Mouse (Mus musculus) hindbrain, embryonic 16.5 days (tissue): ENCODE data around the gene A2ml1. TPM values are rescaled to one million over a fixed set of nuclear protein-coding genes. Genes with fewer than 3 reads are reported as not detected.

ENCODE experiments used
- ATAC-seq: fragments of 200-750 bp; cut with Nextera tagmentation; 2 replicates; pipeline ENCODE4 v1.8.0; 2017; ENCODE audit warnings: moderate TSS enrichment, moderate library complexity
- H3K27ac ChIP-seq: fragments of 300-500 bp; sonication (generic); 2 replicates; pipeline ENCODE4 v1.5.1; 2014; ENCODE audit warnings: low read depth, mild to moderate bottlenecking, control low read depth, low read length, moderate library complexity
- H3K27me3 ChIP-seq: fragments of 300-500 bp; sonication (generic); replicated peaks from 2 replicates; pipeline ENCODE4 v1.6.1; 2014; ENCODE audit warnings: low read length; ENCODE audit not compliant: control insufficient read depth, insufficient read depth
- H3K36me3 ChIP-seq: fragments of 300-500 bp; sonication (generic); 2 replicates; pipeline ENCODE4 v1.6.1; 2014; ENCODE audit warnings: mild to moderate bottlenecking, low read length, moderate library complexity, mixed read lengths; ENCODE audit not compliant: control insufficient read depth, insufficient read depth
- H3K4me1 ChIP-seq: fragments of 300-500 bp; sonication (generic); 2 replicates; pipeline ENCODE4 v1.6.1; 2014; ENCODE audit warnings: low read depth, low read length; ENCODE audit not compliant: control insufficient read depth, insufficient read depth
- H3K4me2 ChIP-seq: fragments of 300-500 bp; sonication (generic); 2 replicates; pipeline ENCODE4 v1.6.1; 2014; ENCODE audit warnings: mild to moderate bottlenecking, low read length, control low read depth, moderate library complexity
- H3K4me3 ChIP-seq: fragments of 300-500 bp; sonication (generic); 2 replicates; pipeline ENCODE4 v1.5.1; 2014; ENCODE audit warnings: mild to moderate bottlenecking, low read length, control low read depth, moderate library complexity
- H3K9ac ChIP-seq: fragments of 300-500 bp; sonication (generic); 2 replicates; pipeline ENCODE4 v1.6.1; 2014; ENCODE audit warnings: low read depth, mild to moderate bottlenecking, control low read depth, low read length, moderate library complexity
- H3K9me3 ChIP-seq: fragments of 300-500 bp; sonication (generic); 2 replicates; pipeline ENCODE4 v1.6.1; 2014; ENCODE audit warnings: mild to moderate bottlenecking, low read length, moderate library complexity; ENCODE audit not compliant: control insufficient read depth
- WGBS: fragments of 180-500 bp; shearing (Covaris S2); extraction: QIAGEN DNeasy Blood & Tissue Kit; methylation state at CpG from one replicate; pipeline ENCODE4 v1.1.7; 2014; 5-methylcytosine and 5-hydroxymethylcytosine counted together
- polyA plus RNA-seq: library from polyadenylated mRNA; unstranded; fragments of >200 nt; fragmentation: Nextera tagmentation; extraction: Ambion mirVana; gene quantifications from 2 replicates; pipeline ENCODE4 v1.2.1, GENCODE M21; 2015

The A2ml1 gene
- polyA plus RNA-seq, 1 experiment from 2014 or later, result 5.6 TPM

DNA sequence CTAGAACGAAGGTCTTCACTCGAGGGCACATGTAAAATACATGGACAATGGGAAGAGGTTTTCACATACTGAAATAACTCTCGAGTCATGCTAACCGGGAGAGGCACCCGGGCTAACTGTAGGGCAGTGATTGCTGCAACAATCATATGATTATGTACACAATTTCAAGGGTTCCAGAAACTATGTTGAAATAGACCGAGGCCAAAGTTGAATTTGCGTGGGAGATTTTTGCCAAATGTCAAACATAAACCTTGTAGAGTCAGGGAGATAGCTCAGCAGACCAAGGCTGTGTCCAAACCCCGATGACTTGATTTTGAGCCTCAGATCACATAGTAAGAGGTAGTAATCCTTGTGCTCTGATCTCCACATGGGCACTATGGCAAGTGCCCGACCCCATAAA lies 48.7 kb downstream of the A2ml1 start:
- Histone ChIP-seq H3K27me3 (no peaks in the 10 kb centered on the region), H3K27ac (no peak overlapping the region), H3K4me2 (no peak overlapping the region), H3K9ac (no peak overlapping the region), H3K9me3 (no peaks in the 10 kb centered on the region), H3K4me1 (no peaks in the 10 kb centered on the region), H3K4me3 (no peak overlapping the region), H3K36me3 (no peaks in the 10 kb centered on the region)
- no peak for ATAC-seq
- WGBS, result 92% methylated on average over 9 of the region's 9 CpGs

DNA sequence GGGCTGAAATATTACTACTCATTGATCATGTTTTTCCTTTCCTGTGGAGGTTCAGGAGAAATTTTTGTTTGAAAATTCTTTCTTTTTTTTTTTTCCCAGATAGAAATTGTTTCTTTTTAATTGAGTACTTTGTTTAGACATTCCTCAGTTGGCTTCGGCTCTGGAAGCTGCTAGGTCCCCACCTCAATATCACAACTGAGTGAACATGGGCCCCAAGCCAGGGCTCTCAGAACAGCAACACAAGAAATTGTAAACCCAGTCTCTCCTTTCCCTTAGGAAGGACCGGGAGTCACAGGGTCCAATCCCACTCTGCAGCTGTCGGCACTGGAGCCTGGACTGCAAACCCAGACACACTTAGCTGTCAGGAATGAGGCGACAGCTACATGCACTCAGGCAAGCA lies 52.9 kb downstream of the A2ml1 start:
- H3K27me3 ChIP-seq, result no peaks in the 10 kb centered on the region
- H3K4me2 ChIP-seq, result no peak overlapping the region
- H3K4me1 ChIP-seq, result no peaks in the 10 kb centered on the region
- no peaks in the 10 kb centered on the region for H3K36me3 ChIP-seq
- no peak overlapping the region for H3K27ac ChIP-seq
- no peaks in the 10 kb centered on the region for H3K9me3 ChIP-seq
- H3K9ac ChIP-seq, result no peak overlapping the region
- ATAC-seq, result no peak
- H3K4me3 ChIP-seq, result no peak overlapping the region
- 81% methylated on average over 4 of the region's 4 CpGs for WGBS

DNA sequence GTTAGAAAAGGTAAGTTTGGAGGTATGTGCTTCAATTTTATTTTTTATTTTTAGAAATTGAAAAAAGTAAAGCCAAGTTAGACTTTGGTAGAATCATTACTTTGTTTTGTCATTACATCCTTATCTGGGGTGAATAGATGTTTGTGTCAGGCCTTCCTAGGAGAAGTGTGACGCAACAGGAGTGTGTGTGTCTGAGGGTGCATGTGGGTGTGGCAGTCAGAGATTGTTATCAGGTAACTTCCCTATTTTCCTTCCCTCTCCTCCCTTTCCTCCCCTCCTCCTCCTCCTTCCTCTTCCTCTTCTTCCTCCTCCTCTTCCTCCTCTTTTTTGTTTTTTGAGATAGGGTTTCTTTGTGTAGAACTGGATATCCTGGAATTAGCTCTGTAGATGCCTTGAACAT lies 54.3 kb downstream of the A2ml1 start:
- no peak overlapping the region for H3K27ac ChIP-seq
- no peaks in the 10 kb centered on the region for H3K4me1 ChIP-seq
- ATAC-seq, result no peak
- WGBS, result 77% methylated on average over 1 of the region's 1 CpGs
- H3K4me3 ChIP-seq, result no peak overlapping the region
- H3K4me2 ChIP-seq, result no peak overlapping the region
- no peak overlapping the region for H3K9ac ChIP-seq
- H3K27me3 ChIP-seq, result no peaks in the 10 kb centered on the region
- H3K9me3 ChIP-seq, result no peaks in the 10 kb centered on the region
- H3K36me3 ChIP-seq, result no peaks in the 10 kb centered on the region

DNA sequence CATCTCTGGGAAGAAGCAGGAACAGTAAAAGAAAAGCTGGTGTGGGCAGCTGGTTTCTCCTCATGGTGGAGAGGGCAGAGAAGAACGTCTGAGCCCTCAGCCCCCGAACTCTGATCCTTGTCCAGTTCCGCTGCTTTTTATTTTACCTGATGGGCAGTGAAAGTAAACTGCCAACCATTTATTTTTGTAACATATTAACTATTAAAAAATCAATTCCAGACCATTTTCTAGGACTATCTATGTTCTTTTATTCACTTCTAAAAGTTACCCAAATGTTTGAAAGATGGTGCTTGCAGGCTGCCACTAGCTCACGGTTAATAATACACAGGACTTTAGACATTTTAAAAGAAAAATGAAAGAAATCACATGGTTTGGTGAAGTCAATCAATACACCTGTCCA lies 54.8 kb downstream of the A2ml1 start, which contains the start of gene Pzp:
Pzp (minus strand) TSS at position 120 of the 400 bp plus-strand sequence.
- whole genome bisulfite sequencing, result 88% methylated on average over 4 of the region's 4 CpGs
- Histone ChIP-seq H3K27ac (no peak within 1 kb of the TSS), H3K4me1 (no peaks in the 10 kb centered on the region), H3K4me2 (no peak within 1 kb of the TSS), H3K9me3 (no peaks in the 10 kb centered on the region), H3K9ac (no peak within 1 kb of the TSS), H3K27me3 (no peaks in the 10 kb centered on the region), H3K36me3 (no peaks in the 10 kb centered on the region), H3K4me3 (no peak within 1 kb of the TSS)
- ATAC-seq, result no peak

GRCm38 (mm10) chr6:128525801-128526200 lies 55.6 kb downstream of the A2ml1 start:
- ATAC-seq, result no peak
- no peak overlapping the region for H3K4me3 ChIP-seq

DNA sequence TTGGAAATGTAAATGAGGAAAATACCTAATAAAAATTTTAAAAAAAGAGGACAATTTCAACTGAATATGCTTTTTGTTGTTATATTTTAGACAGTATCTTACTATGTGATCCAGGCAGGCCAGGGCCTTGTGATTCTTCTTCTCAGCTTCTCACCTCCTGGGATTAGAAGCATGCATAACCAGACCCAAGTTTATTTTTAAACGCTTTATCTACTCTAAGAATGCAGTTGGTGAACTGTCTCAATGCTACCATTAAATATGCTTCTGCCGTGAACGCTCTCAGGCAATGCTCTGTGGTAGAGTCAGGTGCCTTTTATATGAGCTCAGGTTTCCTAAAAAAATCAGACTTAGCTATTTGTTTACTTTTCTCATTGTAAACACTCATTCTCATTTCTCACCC lies 58.0 kb downstream of the A2ml1 start:
- Histone ChIP-seq H3K9me3 (0 out of 2 replicates have a peak, but pooled peaks cover 2% of the 10 kb centered on the region), H3K36me3 (no peaks in the 10 kb centered on the region), H3K4me3 (no peak overlapping the region), H3K9ac (no peak overlapping the region), H3K4me2 (no peak overlapping the region), H3K27me3 (no peaks in the 10 kb centered on the region), H3K27ac (no peak overlapping the region), H3K4me1 (no peaks in the 10 kb centered on the region)
- 85% methylated on average over 3 of the region's 3 CpGs for WGBS
- no peak for ATAC-seq

More at GRCm38 (mm10) chr6:128525801-128526200, 55.6 kb downstream of the A2ml1 start:
- Histone ChIP-seq H3K27ac (no peak overlapping the region), H3K4me1 (no peaks in the 10 kb centered on the region), H3K36me3 (no peaks in the 10 kb centered on the region), H3K9me3 (0 out of 2 replicates have a peak, but pooled peaks cover 2% of the 10 kb centered on the region), H3K4me2 (no peak overlapping the region), H3K27me3 (no peaks in the 10 kb centered on the region), H3K9ac (no peak overlapping the region)
- 94% methylated on average over 4 of the region's 4 CpGs for WGBS

GRCm38 (mm10) chr6:128519159-128519558 lies 62.2 kb downstream of the A2ml1 start:
- Histone ChIP-seq H3K9ac (no peak overlapping the region), H3K27ac (no peak overlapping the region), H3K27me3 (no peaks in the 10 kb centered on the region), H3K36me3 (no peaks in the 10 kb centered on the region), H3K4me1 (no peaks in the 10 kb centered on the region), H3K4me2 (no peak overlapping the region), H3K4me3 (no peak overlapping the region), H3K9me3 (0 out of 2 replicates have a peak, but pooled peaks cover 4% of the 10 kb centered on the region)
- no peak for ATAC-seq
- 93% methylated on average over 7 of the region's 7 CpGs for WGBS

DNA sequence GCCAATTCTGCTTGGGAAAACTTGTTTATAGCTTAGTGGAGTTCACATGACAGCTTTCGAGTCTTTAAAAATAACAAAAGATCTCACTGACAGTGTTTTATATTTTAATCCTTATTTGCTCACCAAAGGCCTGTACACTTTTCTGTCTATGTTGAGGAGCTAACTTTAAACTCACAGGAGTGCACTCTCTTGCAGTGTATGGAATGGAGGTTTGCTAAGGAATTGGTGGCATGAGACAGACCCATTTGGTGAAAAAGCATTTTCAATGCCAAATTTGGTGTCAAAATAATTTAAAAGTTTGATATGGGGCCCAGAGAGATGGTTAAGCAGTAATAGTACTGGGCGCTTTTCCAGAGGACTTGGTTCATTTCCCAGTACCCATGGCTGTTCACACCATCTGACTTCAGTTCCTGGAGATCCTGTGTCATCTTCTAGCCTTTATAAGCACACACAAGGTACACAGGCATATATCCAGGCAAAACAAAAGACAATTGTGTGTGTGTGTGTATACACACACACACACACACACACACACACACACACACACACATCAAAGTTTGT lies 75.7 kb downstream of the A2ml1 start:
- no peak for ATAC-seq
- Histone ChIP-seq H3K27ac (no peak overlapping the region), H3K4me2 (no peak overlapping the region), H3K4me3 (no peak overlapping the region), H3K9ac (no peak overlapping the region), H3K36me3 (no peaks in the 10 kb centered on the region), H3K4me1 (no peaks in the 10 kb centered on the region), H3K9me3 (no peaks in the 10 kb centered on the region), H3K27me3 (no peaks in the 10 kb centered on the region)
- 89% methylated on average over 2 of the region's 2 CpGs for WGBS

DNA sequence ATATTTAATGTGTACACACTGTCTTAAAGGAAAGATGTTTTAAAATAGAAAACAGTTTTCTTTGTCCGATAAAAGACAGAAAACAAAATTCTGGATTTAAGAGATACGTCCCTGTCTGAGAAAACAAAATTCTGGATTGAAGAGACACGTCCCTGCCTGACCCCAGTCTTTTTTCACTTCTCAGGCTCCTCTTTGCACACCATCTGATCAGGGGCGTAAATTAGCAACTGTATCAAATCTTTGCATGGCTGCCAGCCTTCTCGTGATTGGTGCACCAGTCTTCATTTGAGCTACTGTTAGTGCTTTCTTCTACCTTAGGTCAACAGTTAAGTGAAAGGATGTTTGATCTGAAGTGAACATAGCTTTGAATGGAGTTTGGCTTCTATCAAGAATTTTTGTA lies 76.7 kb downstream of the A2ml1 start:
- no peaks in the 10 kb centered on the region for H3K9me3 ChIP-seq
- no peaks in the 10 kb centered on the region for H3K27me3 ChIP-seq
- 82% methylated on average over 5 of the region's 5 CpGs for WGBS
- no peaks in the 10 kb centered on the region for H3K4me1 ChIP-seq
- no peak overlapping the region for H3K9ac ChIP-seq
- no peak for ATAC-seq
- H3K27ac ChIP-seq, result no peak overlapping the region
- no peak overlapping the region for H3K4me2 ChIP-seq
- no peaks in the 10 kb centered on the region for H3K36me3 ChIP-seq
- no peak overlapping the region for H3K4me3 ChIP-seq

DNA sequence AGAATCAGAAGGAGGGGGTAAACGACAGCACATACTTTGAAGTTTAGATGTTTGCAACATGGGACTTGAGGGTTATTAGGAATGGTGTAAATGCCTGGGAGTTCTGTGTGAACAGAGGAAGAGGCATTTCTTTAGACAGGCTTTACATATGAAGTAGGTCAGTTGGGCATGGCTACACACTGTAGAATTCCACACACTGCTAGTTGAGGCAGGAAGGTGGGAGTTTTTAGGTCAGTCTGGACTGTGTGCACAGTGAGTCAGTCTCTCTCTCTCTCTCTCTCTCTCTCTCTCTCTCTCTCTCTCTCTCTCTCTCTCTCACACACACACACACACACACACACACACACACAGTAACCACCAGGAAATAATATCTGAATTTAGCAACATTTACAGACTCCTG lies 86.1 kb downstream of the A2ml1 start:
- H3K27me3 ChIP-seq, result no peaks in the 10 kb centered on the region
- no peak overlapping the region for H3K27ac ChIP-seq
- ATAC-seq, result no peak
- no peak overlapping the region for H3K9ac ChIP-seq
- H3K36me3 ChIP-seq, result no peaks in the 10 kb centered on the region
- 83% methylated on average over 1 of the region's 1 CpGs for WGBS
- no peaks in the 10 kb centered on the region for H3K4me1 ChIP-seq
- no peak overlapping the region for H3K4me2 ChIP-seq
- no peak overlapping the region for H3K4me3 ChIP-seq
- H3K9me3 ChIP-seq, result no peaks in the 10 kb centered on the region
